Mouse (Mus musculus): ENCODE measurements around the gene Mapk12. TPM values are rescaled to one million over a fixed set of nuclear protein-coding genes. Genes with fewer than 3 reads are reported as not detected.

The Mapk12 gene
- polyA plus RNA-seq, 2 experiments: 1.1 to 1.8 TPM

DNA sequence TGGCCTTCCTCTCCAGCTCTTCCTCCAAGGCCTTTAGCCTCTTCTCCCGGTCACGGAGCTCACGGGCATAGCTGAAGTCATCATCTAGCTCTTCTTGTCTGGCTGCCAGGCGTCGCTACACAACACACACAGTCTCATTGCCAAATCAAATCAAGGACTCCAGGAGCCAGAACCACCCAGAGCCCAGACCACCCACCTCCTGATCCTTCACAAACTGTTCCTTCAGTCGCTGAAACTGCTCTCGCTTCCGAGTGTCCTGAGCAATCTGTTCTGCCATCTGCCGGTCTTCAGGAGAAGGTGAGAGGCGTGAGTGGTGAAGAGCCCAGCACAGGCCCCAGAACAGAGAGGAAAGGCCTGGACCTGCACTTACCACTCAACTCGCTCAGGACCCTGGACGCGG is 34.4 kb downstream of the Mapk12 start:
- no peaks in the 10 kb centered on the region for H3K9me3 ChIP-seq (ENCODE audit: control insufficient read depth, low read length)
- WGBS (ENCODE audit: insufficient replicate concordance): 87% methylated on average over 13 of the region's 13 CpGs
- no peak overlapping the region for H3K4me3 ChIP-seq (ENCODE audit: insufficient read depth in 1 of 2, low read depth in 2 of 2, low read length in 2 of 2)
- H3K9ac ChIP-seq (replicated peaks): no peak overlapping the region
- no peak overlapping the region for H3K27ac ChIP-seq
- TF ChIP-seq EP300 (IDR thresholded peaks at IDR 0.05; ENCODE audit: low read depth) (no peak), CTCF (IDR thresholded peaks at IDR 0.05; ENCODE audit: low read depth) (no peak)
- DNase-seq (ENCODE audit: low read depth in 3 of 3, low spot score in 3 of 3): no peak
- peaks cover 58% of the 10 kb centered on the region for H3K36me3 ChIP-seq (replicated peaks; ENCODE audit: control insufficient read depth, insufficient read depth, low read depth)
- no peak for ATAC-seq (ENCODE audit: insufficient read depth)
- H3K4me1 ChIP-seq (replicated peaks; ENCODE audit: control insufficient read depth in 2 of 2, insufficient read depth in 2 of 2, low read length in 1 of 2): no peaks in the 10 kb centered on the region
- no peaks in the 10 kb centered on the region for H3K27me3 ChIP-seq (ENCODE audit: control insufficient read depth, insufficient read depth, low read length)
- no peak overlapping the region for H3K4me2 ChIP-seq (ENCODE audit: low read depth)

DNA sequence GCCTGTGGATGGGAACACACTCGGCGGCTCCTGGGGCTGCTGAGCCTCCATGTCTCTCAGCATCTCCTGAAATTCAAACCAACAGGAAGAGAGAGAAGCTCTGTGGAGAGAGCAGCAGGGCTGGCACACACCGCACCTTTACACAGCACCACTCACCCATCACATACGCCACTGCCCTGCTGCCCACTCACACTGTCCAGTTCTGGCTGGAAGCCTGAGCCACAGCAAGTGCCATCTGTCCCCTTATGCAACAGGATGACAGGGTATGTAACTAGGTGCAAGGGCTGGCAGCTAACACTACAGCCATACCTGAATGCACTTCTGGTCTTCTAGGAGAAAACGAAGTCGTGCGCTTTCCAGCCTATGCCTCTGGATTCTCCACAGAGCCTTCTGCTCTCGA is 36.1 kb downstream of the Mapk12 start:
- 85% methylated on average over 8 of the region's 8 CpGs for WGBS (ENCODE audit: insufficient replicate concordance)
- ATAC-seq (ENCODE audit: insufficient read depth) (no peak), DNase-seq (ENCODE audit: low read depth in 3 of 3, low spot score in 3 of 3) (no peak)
- H3K27me3 ChIP-seq (ENCODE audit: control insufficient read depth, insufficient read depth, low read length): no peaks in the 10 kb centered on the region
- H3K9ac ChIP-seq (replicated peaks): no peak overlapping the region
- H3K9me3 ChIP-seq (ENCODE audit: control insufficient read depth, low read length): no peaks in the 10 kb centered on the region
- peaks cover 70% of the 10 kb centered on the region for H3K36me3 ChIP-seq (replicated peaks; ENCODE audit: control insufficient read depth, insufficient read depth, low read depth)
- no peaks in the 10 kb centered on the region for H3K4me1 ChIP-seq (replicated peaks; ENCODE audit: control insufficient read depth in 2 of 2, insufficient read depth in 2 of 2, low read length in 1 of 2)
- H3K4me2 ChIP-seq (ENCODE audit: low read depth): no peak overlapping the region
- TF ChIP-seq CTCF (IDR thresholded peaks at IDR 0.05; ENCODE audit: low read depth) (no peak), EP300 (IDR thresholded peaks at IDR 0.05; ENCODE audit: low read depth) (no peak)
- no peak overlapping the region for H3K4me3 ChIP-seq (ENCODE audit: insufficient read depth in 1 of 2, low read depth in 2 of 2, low read length in 2 of 2)
- H3K27ac ChIP-seq: no peak overlapping the region

DNA sequence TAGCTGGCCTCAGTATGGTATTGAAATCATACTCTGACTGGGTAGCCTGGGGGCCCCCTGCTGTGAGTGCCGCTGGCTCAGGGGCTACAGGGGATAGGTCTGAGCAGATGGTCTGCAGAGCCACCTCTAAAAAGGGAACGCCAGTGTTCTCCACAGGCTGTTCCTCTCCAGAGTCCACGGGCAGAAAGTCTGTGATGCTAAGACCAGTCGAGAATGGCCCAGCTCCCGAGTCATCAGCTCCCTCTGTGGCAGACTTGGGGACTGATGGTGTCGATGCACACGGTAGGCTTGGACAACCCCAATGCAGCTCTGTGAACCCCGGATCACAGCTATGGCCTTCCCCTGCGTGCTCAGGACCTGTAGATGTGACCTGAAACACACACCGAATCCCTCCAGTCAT is 36.6 kb downstream of the Mapk12 start:
- H3K4me3 ChIP-seq (ENCODE audit: insufficient read depth in 1 of 2, low read depth in 2 of 2, low read length in 2 of 2): no peak overlapping the region
- H3K4me1 ChIP-seq (replicated peaks; ENCODE audit: control insufficient read depth in 2 of 2, insufficient read depth in 2 of 2, low read length in 1 of 2): no peaks in the 10 kb centered on the region
- WGBS (ENCODE audit: insufficient replicate concordance): 84% methylated on average over 10 of the region's 10 CpGs
- no peaks in the 10 kb centered on the region for H3K27me3 ChIP-seq (ENCODE audit: control insufficient read depth, insufficient read depth, low read length)
- peaks cover 72% of the 10 kb centered on the region for H3K36me3 ChIP-seq (replicated peaks; ENCODE audit: control insufficient read depth, insufficient read depth, low read depth)
- no peaks in the 10 kb centered on the region for H3K9me3 ChIP-seq (ENCODE audit: control insufficient read depth, low read length)
- H3K9ac ChIP-seq (replicated peaks): no peak overlapping the region
- H3K4me2 ChIP-seq (ENCODE audit: low read depth): no peak overlapping the region
- ATAC-seq (ENCODE audit: insufficient read depth) (no peak), DNase-seq (ENCODE audit: low read depth in 3 of 3, low spot score in 3 of 3) (no peak)
- TF ChIP-seq EP300 (IDR thresholded peaks at IDR 0.05; ENCODE audit: low read depth) (no peak), CTCF (IDR thresholded peaks at IDR 0.05; ENCODE audit: low read depth) (no peak)
- H3K27ac ChIP-seq: no peak overlapping the region

DNA sequence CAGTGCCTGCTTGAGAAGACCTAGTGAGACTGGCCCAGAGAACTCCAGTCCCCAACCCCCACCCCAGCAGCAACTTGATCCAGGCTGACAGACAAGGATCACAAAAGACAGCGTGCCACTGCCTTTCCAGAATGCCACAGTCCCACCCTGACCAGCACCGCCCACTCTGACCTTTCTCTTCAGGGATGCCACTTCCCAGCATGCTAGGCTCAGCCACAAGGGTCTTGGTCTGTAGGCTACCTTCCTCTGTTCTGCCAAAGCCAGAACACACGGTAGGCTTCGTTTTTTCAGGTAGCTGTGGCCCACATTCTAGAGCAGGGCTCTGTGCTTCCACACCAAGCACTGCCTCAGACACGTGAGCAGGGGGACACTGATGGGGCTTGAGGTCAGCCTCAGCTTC is 37.9 kb downstream of the Mapk12 start:
- 71% methylated on average over 5 of the region's 5 CpGs for WGBS (ENCODE audit: insufficient replicate concordance)
- Histone ChIP-seq H3K4me2 (ENCODE audit: low read depth) (no peak overlapping the region), H3K27ac (no peak overlapping the region), H3K9me3 (ENCODE audit: control insufficient read depth, low read length) (no peaks in the 10 kb centered on the region), H3K4me3 (ENCODE audit: insufficient read depth in 1 of 2, low read depth in 2 of 2, low read length in 2 of 2) (no peak overlapping the region), H3K9ac (replicated peaks) (no peak overlapping the region), H3K4me1 (replicated peaks; ENCODE audit: control insufficient read depth in 2 of 2, insufficient read depth in 2 of 2, low read length in 1 of 2) (no peaks in the 10 kb centered on the region), H3K27me3 (ENCODE audit: control insufficient read depth, insufficient read depth, low read length) (no peaks in the 10 kb centered on the region), H3K36me3 (replicated peaks; ENCODE audit: control insufficient read depth, insufficient read depth, low read depth) (peaks cover 70% of the 10 kb centered on the region)
- DNase-seq (ENCODE audit: low read depth in 3 of 3, low spot score in 3 of 3): no peak
- TF ChIP-seq CTCF (IDR thresholded peaks at IDR 0.05; ENCODE audit: low read depth) (no peak), EP300 (IDR thresholded peaks at IDR 0.05; ENCODE audit: low read depth) (no peak)
- ATAC-seq (ENCODE audit: insufficient read depth): no peak

DNA sequence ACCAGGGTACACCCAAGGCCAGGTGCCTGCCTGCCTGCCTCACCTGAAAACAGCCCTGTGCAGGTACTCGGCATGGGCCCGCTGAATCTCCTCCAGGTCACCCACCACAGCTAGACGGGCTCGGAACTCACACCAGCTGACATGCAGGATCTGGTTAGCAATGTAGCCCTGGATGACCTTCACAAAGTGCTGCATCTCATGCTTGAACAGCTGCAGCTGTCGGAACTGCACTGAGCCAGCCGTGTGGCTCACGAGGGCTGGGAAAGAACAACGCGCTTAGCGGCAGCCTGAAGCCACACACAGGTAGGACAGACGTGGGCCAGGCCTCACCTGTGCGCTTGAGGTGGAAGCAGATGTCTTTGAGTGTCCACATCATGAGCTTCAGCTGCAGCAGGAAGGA is 39.7 kb downstream of the Mapk12 start:
- ATAC-seq (ENCODE audit: insufficient read depth) (no peak), DNase-seq (ENCODE audit: low read depth in 3 of 3, low spot score in 3 of 3) (no peak)
- Histone ChIP-seq H3K4me1 (replicated peaks; ENCODE audit: control insufficient read depth in 2 of 2, insufficient read depth in 2 of 2, low read length in 1 of 2) (no peaks in the 10 kb centered on the region), H3K4me3 (ENCODE audit: insufficient read depth in 1 of 2, low read depth in 2 of 2, low read length in 2 of 2) (no peak overlapping the region), H3K27me3 (ENCODE audit: control insufficient read depth, insufficient read depth, low read length) (no peaks in the 10 kb centered on the region), H3K9me3 (ENCODE audit: control insufficient read depth, low read length) (no peaks in the 10 kb centered on the region), H3K36me3 (replicated peaks; ENCODE audit: control insufficient read depth, insufficient read depth, low read depth) (peaks cover 63% of the 10 kb centered on the region), H3K9ac (replicated peaks) (no peak overlapping the region), H3K27ac (no peak overlapping the region), H3K4me2 (ENCODE audit: low read depth) (no peak overlapping the region)
- 86% methylated on average over 12 of the region's 12 CpGs for WGBS (ENCODE audit: insufficient replicate concordance)
- TF ChIP-seq EP300 (IDR thresholded peaks at IDR 0.05; ENCODE audit: low read depth) (no peak), CTCF (IDR thresholded peaks at IDR 0.05; ENCODE audit: low read depth) (no peak)

Data from liver, embryonic 14.5 days (tissue).